ENCODE assay signal across 24 mouse cellular contexts in the genomic region with DNA sequence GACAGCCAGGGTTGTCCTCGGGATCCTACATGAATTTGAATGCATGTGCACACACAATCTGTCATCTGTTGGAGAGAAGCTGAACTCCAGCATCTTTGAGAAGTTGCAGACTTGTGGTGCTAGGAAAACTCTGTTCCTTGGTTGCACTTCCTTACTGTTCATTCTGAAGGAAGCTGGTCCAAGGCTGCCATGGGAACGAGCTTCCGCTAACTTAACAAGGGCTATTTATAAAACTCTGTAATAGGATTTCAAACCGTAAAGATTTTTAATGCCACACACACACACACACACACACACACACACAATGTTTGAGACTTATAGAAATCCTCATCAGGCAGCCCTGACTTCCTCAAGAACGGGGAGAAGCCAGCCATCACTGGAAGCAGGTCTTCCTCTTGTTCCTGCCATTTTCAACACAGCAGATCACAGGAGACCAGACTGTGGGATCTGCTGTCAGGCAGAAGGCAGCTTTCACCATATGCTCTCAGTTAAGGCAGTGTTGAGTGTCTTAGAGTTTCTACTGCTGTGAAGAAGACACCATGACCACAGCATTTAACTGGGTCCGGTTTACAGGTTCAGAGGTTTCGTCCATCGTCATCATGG. TPM values are rescaled to one million over a fixed set of nuclear protein-coding genes. Genes with fewer than 3 reads are reported as not detected.
DNase-seq lines count a peak whose midpoint lies in the region; ATAC-seq lines count a peak whose summit lies in the region.
"Had no signal": no experiment of that assay in that cellular context is flagged by ENCODE, and none has a peak within 500 bp of the region (broad histone marks: within the 10 kb centered on the region; RNA-seq: fewer than 3 reads in every experiment).

No protein-coding gene starts in this region.

- H3K27me3 ChIP-seq in hindbrain, embryonic 11.5 days (ENCODE audit: control insufficient read depth, insufficient read depth, low read length), result no peaks in the 10 kb centered on the region
- H3K27me3 ChIP-seq: embryonic facial prominence, embryonic 13.5 days; heart, embryonic 15.5 days; kidney, embryonic 15.5 days had no signal

- WGBS in hindbrain, embryonic 11.5 days, result 94% methylated on average over 8 of the region's 8 CpGs

- H3K36me3 ChIP-seq in hindbrain, embryonic 11.5 days (ENCODE audit: control insufficient read depth, insufficient read depth, low read length), result peaks cover 4% of the 10 kb centered on the region; the same call in 1 of the 2 replicates

- H3K4me2 ChIP-seq in hindbrain, embryonic 11.5 days (replicated peaks; ENCODE audit: low read depth, low read length), result no peak overlapping the region
- H3K4me2 ChIP-seq: embryonic facial prominence, embryonic 13.5 days; heart, embryonic 15.5 days; kidney, embryonic 15.5 days; liver, embryonic 11.5 days had no signal

- no peak overlapping the region for H3K9ac ChIP-seq in hindbrain, embryonic 11.5 days (ENCODE audit: low read depth, low read length)
- H3K9ac ChIP-seq: embryonic facial prominence, embryonic 13.5 days; heart, embryonic 15.5 days; kidney, embryonic 15.5 days had no signal

- H3K27ac ChIP-seq in hindbrain, embryonic 11.5 days (ENCODE audit: low read depth, low read length), result no peak overlapping the region
- H3K27ac ChIP-seq: embryonic facial prominence, embryonic 13.5 days; heart, embryonic 15.5 days; kidney, embryonic 15.5 days; stomach, postnatal 0 days had no signal

- H3K4me1 ChIP-seq in hindbrain, embryonic 11.5 days (replicated peaks; ENCODE audit: control insufficient read depth, insufficient read depth, low read length), result no peaks in the 10 kb centered on the region
- H3K4me1 ChIP-seq: embryonic facial prominence, embryonic 13.5 days; heart, embryonic 15.5 days; kidney, embryonic 15.5 days had no signal

- H3K9me3 ChIP-seq in hindbrain, embryonic 11.5 days (ENCODE audit: control insufficient read depth, low read length), result no peaks in the 10 kb centered on the region
- H3K9me3 ChIP-seq: embryonic facial prominence, embryonic 13.5 days; heart, embryonic 15.5 days; kidney, embryonic 15.5 days had no signal

- no peak overlapping the region for H3K4me3 ChIP-seq in hindbrain, embryonic 11.5 days (ENCODE audit: low read depth, low read length)
- H3K4me3 ChIP-seq: embryonic facial prominence, embryonic 13.5 days; heart, embryonic 15.5 days; kidney, embryonic 15.5 days; megakaryocyte, embryonic 14.5 days had no signal

- no peak for DNase-seq in frontal cortex, postnatal 25 days (ENCODE audit: low spot score in 2 of 2)
- DNase-seq in retina, adult 2 months (ENCODE audit: low read depth, low spot score), result peak; percentile 40
- DNase-seq in retina, postnatal 1 day, result no peak
- peak; percentile 31 for DNase-seq in right cerebral cortex, adult 18-20 months
- DNase-seq in hindbrain, embryonic 11.5 days (ENCODE audit: low spot score), result no peak
- DNase-seq in thymus, postnatal 14 days, result no peak
- no peak for DNase-seq in kidney, adult 9 months
- DNase-seq: B cell, adult 2 months; cerebellum, adult 8-10 months; gastrocnemius, postnatal 36 days; heart, postnatal 4 days; lung, adult 18-20 months; lung, postnatal 14 days; thymus, postnatal 25 days had no signal

- ATAC-seq in frontal cortex, adult (ENCODE audit: low TSS enrichment), result peak; percentile 78
- ATAC-seq in hindbrain, embryonic 11.5 days (ENCODE audit: low FRiP score), result no peak
- ATAC-seq: hindbrain, embryonic 16.5 days; intestine, embryonic 16.5 days; midbrain, embryonic 16.5 days had no signal

RNA-seq across cellular contexts. Expression of a gene that starts 19.3 kb away (rescaled TPM):
- 206 and 222 TPM in 2 replicates for polyA plus RNA-seq in hindbrain, embryonic 11.5 days (2014; fragmentation: Nextera tagmentation; extraction: Ambion mirVana)

Comparison
In these comparisons a context has a peak if more than half of its experiments do, and no peak if none do; other contexts are left out.
1. DNase-seq: peak in retina, adult 2 months (single experiment) and right cerebral cortex, adult 18-20 months (single experiment); none in frontal cortex, postnatal 25 days (0 of 2), retina, postnatal 1 day (single experiment), hindbrain, embryonic 11.5 days (single experiment), thymus, postnatal 14 days (single experiment) and kidney, adult 9 months (single experiment).